Mouse (Mus musculus) myocyte (in vitro differentiated cells): ENCODE data around the gene Cadps. TPM values are rescaled to one million over a fixed set of nuclear protein-coding genes. Genes with fewer than 3 reads are reported as not detected.

Source experiments
- H3K27me3 ChIP-seq: one replicate; pipeline ENCODE4 v1.6.1; 2011; ENCODE audit not compliant: control insufficient read depth, insufficient read depth, insufficient read length
- H3K36me3 ChIP-seq: one replicate; pipeline ENCODE4 v1.6.1; 2011; ENCODE audit not compliant: control insufficient read depth, insufficient read depth
- H3K4me2 ChIP-seq: one replicate; pipeline ENCODE4 v1.6.1; 2011; ENCODE audit warnings: low read depth, control low read depth
- H3K4me3 ChIP-seq: one replicate; pipeline ENCODE4 v1.5.1; 2011; ENCODE audit warnings: mild to moderate bottlenecking, control low read depth, moderate library complexity
- H3K79me2 ChIP-seq: one replicate; pipeline ENCODE4 v1.6.1; 2011; ENCODE audit not compliant: control insufficient read depth, insufficient read depth
- H3ac ChIP-seq: one replicate; pipeline ENCODE4 v1.6.1; 2011; ENCODE audit not compliant: control insufficient read depth, insufficient read length
- CEBPB ChIP-seq: IDR thresholded peaks from 2 replicates; pipeline ENCODE4 v1.6.1; 2011; ENCODE audit warnings: mild to moderate bottlenecking, moderate library complexity; ENCODE audit not compliant: poor library complexity, insufficient read depth, severe bottlenecking
- E2F4 ChIP-seq: IDR thresholded peaks from one replicate; pipeline ENCODE4 v1.6.1; 2011; ENCODE audit warnings: mild to moderate bottlenecking, control low read depth, moderate library complexity; ENCODE audit not compliant: insufficient read depth
- MAX ChIP-seq: IDR thresholded peaks from one replicate; pipeline ENCODE4 v1.6.1; 2011; ENCODE audit warnings: low read depth, mild to moderate bottlenecking, control low read depth
- MYOD1 ChIP-seq, 3 experiments: IDR thresholded peaks; one replicate each; pipeline ENCODE4 v1.6.1; 2011; ENCODE audit warnings: control low read depth in 2 of 3, low read depth in 2 of 3, mild to moderate bottlenecking in 2 of 3, moderate library complexity in 1 of 3; ENCODE audit not compliant: insufficient read length in 2 of 3, control insufficient read depth in 1 of 3
- MYOG ChIP-seq, 3 experiments: IDR thresholded peaks; one replicate each; pipeline ENCODE4 v1.6.1; 2011; ENCODE audit warnings: control low read depth in 2 of 3, low read depth in 2 of 3, mild to moderate bottlenecking in 2 of 3; ENCODE audit not compliant: insufficient read length in 2 of 3, control insufficient read depth in 1 of 3, insufficient read depth in 1 of 3
- POLR2A ChIP-seq: IDR thresholded peaks from one replicate; pipeline ENCODE4 v1.6.1; 2011; ENCODE audit warnings: low read depth, mild to moderate bottlenecking, control low read depth, moderate library complexity; ENCODE audit not compliant: insufficient read length
- POLR2AphosphoS2 ChIP-seq: IDR thresholded peaks from one replicate; pipeline ENCODE4 v1.6.1; 2011; ENCODE audit warnings: low read depth, control low read depth; ENCODE audit not compliant: insufficient read length
- REST ChIP-seq: IDR thresholded peaks from one replicate; pipeline ENCODE4 v1.6.1; 2011; ENCODE audit warnings: mild to moderate bottlenecking, control low read depth, moderate library complexity; ENCODE audit not compliant: insufficient read depth, insufficient read length
- SRF ChIP-seq: IDR thresholded peaks from one replicate; pipeline ENCODE4 v1.6.1; 2011; ENCODE audit warnings: low read depth; ENCODE audit not compliant: control insufficient read depth, insufficient read length
- TCF12 ChIP-seq: IDR thresholded peaks from one replicate; pipeline ENCODE4 v1.6.1; 2011; ENCODE audit warnings: mild to moderate bottlenecking, control low read depth; ENCODE audit not compliant: poor library complexity, insufficient read depth, severe bottlenecking
- TCF3 ChIP-seq: IDR thresholded peaks from one replicate; pipeline ENCODE4 v1.6.1; 2011; ENCODE audit warnings: low read depth, control low read depth; ENCODE audit not compliant: insufficient read length
- USF1 ChIP-seq: IDR thresholded peaks from one replicate; pipeline ENCODE4 v1.6.1; 2011; ENCODE audit warnings: low read depth, mild to moderate bottlenecking, control low read depth, moderate library complexity
- polyA plus RNA-seq: library from polyadenylated mRNA; unstranded; fragments of >200 nt; fragmentation: generic; extraction: Trizol; gene quantifications from one replicate; pipeline ENCODE4 v1.2.1, GENCODE M21; 2012; ENCODE audit warnings: missing spikeins

Gene Cadps
- polyA plus RNA-seq, 1 experiment = not detected

- Histone ChIP-seq H3ac (no peak overlapping the region), H3K4me3 (no peak overlapping the region), H3K4me2 (no peak overlapping the region), H3K27me3 (no peaks in the 10 kb centered on the region), H3K79me2 (no peaks in the 10 kb centered on the region), H3K36me3 (no peaks in the 10 kb centered on the region)
- TF ChIP-seq MYOG (IDR thresholded peaks at IDR 0.05; ENCODE audit: control insufficient read depth in 1 of 3, insufficient read depth in 1 of 3, insufficient read length in 2 of 3, low read depth in 2 of 3) (no peak), MAX (no peak), POLR2AphosphoS2 (no peak), MYOD1 (IDR thresholded peaks at IDR 0.05; ENCODE audit: control insufficient read depth in 1 of 3, insufficient read length in 2 of 3, low read depth in 2 of 3) (no peak)
Measured at GRCm38 (mm10) chr14:12801100-12801499, 21.8 kb downstream of the Cadps start.

DNA sequence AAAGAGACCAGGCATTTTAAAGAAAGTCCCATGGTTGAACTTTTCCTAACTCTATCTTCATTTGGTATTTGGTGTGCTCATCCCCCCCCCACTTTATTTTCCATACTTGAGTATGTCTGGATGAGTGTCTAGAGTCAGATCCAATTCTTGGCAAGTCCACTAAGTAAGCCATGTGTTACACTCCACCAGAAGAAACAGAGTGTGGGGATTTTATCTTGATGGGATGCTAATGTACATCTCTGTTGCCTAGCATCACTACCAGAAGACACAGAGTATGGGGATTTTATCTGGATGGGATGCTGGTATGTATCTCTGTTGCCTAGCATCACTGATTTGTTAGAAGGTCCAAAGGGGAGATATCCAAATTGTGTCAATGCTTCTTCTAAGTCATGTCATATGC lies 24.0 kb downstream of the Cadps start:
- no peaks in the 10 kb centered on the region for H3K79me2 ChIP-seq

GRCm38 (mm10) chr14:12784296-12784695 lies 38.6 kb downstream of the Cadps start:
- no peak overlapping the region for H3ac ChIP-seq
- no peaks in the 10 kb centered on the region for H3K36me3 ChIP-seq
- H3K4me3 ChIP-seq = no peak overlapping the region
- H3K79me2 ChIP-seq = no peaks in the 10 kb centered on the region
- TF ChIP-seq USF1 = no peak
- TF ChIP-seq REST = no peak
- TF ChIP-seq SRF = no peak
- no peak for TF ChIP-seq TCF3
- TF ChIP-seq MYOG (IDR thresholded peaks at IDR 0.05; ENCODE audit: control insufficient read depth in 1 of 3, insufficient read depth in 1 of 3, insufficient read length in 2 of 3, low read depth in 2 of 3) = no peak
- no peak for TF ChIP-seq POLR2A
- no peak for TF ChIP-seq CEBPB
- TF ChIP-seq MAX = no peak
- no peak for TF ChIP-seq POLR2AphosphoS2
- TF ChIP-seq TCF12 = no peak
- no peak overlapping the region for H3K4me2 ChIP-seq
- H3K27me3 ChIP-seq = no peaks in the 10 kb centered on the region

More for the DNA sequence above, 24.0 kb downstream of the Cadps start:
- TF ChIP-seq REST = no peak
- TF ChIP-seq MAX = no peak
- TF ChIP-seq USF1 = no peak
- no peak for TF ChIP-seq TCF3
- TF ChIP-seq MYOG (IDR thresholded peaks at IDR 0.05; ENCODE audit: control insufficient read depth in 1 of 3, insufficient read depth in 1 of 3, insufficient read length in 2 of 3, low read depth in 2 of 3) = no peak
- no peak for TF ChIP-seq MYOD1 (IDR thresholded peaks at IDR 0.05; ENCODE audit: control insufficient read depth in 1 of 3, insufficient read length in 2 of 3, low read depth in 2 of 3)
- no peak for TF ChIP-seq CEBPB
- TF ChIP-seq POLR2A = no peak
- no peak for TF ChIP-seq SRF
- TF ChIP-seq TCF12 = no peak
- no peak for TF ChIP-seq POLR2AphosphoS2
- no peak for TF ChIP-seq E2F4
- H3K27me3 ChIP-seq = no peaks in the 10 kb centered on the region
- no peaks in the 10 kb centered on the region for H3K36me3 ChIP-seq
- no peak overlapping the region for H3K4me3 ChIP-seq
- H3ac ChIP-seq = no peak overlapping the region
- H3K4me2 ChIP-seq = no peak overlapping the region

DNA sequence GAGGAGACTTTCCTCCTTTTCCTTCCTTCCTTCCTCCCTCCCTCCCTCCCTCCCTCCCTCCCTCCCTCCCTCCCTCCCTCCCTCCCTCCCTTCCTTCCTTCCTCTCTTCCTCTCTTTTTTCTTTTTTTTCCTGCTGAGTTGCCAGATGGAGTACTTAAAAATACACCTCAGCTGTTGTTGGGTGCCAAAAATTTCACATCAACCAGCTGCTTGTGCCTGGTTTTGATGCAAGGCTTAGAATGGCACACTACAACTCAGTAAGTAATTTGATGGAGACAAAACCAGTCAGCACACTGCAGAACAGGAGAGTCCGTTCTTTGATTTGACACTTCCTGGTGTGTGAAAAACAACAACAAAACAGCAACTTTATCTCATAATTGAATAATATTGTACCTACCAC lies 42.9 kb downstream of the Cadps start:
- H3K27me3 ChIP-seq = no peaks in the 10 kb centered on the region
- no peak overlapping the region for H3K4me3 ChIP-seq
- TF ChIP-seq TCF12 (no peak), POLR2A (no peak), REST (no peak)
- H3ac ChIP-seq = no peak overlapping the region
- H3K36me3 ChIP-seq = no peaks in the 10 kb centered on the region
- H3K4me2 ChIP-seq = no peak overlapping the region
- H3K79me2 ChIP-seq = no peaks in the 10 kb centered on the region

GRCm38 (mm10) chr14:12777990-12778389 lies 44.9 kb downstream of the Cadps start:
- H3K27me3 ChIP-seq = no peaks in the 10 kb centered on the region

DNA sequence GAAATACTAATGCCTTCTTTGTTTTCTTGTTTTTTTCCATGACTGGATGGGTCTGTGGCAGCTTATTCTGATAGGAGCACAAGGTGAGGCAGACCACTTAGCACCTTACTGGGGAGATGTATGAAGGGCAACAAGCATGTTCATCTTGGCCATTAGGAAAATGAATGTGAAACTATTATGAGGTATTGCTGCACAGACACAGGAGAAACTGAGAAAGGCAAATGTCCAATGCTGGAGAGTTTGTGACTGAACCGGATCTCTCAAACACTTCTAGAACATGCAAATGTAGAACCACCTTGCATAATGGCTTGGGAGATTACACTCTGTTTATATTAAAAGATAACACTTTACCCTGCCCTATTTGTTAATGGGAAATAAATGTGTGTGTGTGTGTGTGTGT lies 54.0 kb downstream of the Cadps start:
- no peak overlapping the region for H3K4me2 ChIP-seq
- H3ac ChIP-seq = no peak overlapping the region
- no peaks in the 10 kb centered on the region for H3K79me2 ChIP-seq
- no peak for TF ChIP-seq REST
- TF ChIP-seq MAX = no peak
- no peak for TF ChIP-seq MYOD1 (IDR thresholded peaks at IDR 0.05; ENCODE audit: control insufficient read depth in 1 of 3, insufficient read length in 2 of 3, low read depth in 2 of 3)
- no peak for TF ChIP-seq MYOG (IDR thresholded peaks at IDR 0.05; ENCODE audit: control insufficient read depth in 1 of 3, insufficient read depth in 1 of 3, insufficient read length in 2 of 3, low read depth in 2 of 3)
- no peak for TF ChIP-seq E2F4
- no peak for TF ChIP-seq USF1
- no peak for TF ChIP-seq TCF12
- no peak for TF ChIP-seq POLR2AphosphoS2
- no peak for TF ChIP-seq POLR2A
- no peak for TF ChIP-seq TCF3
- no peak for TF ChIP-seq SRF
- TF ChIP-seq CEBPB = no peak
- no peaks in the 10 kb centered on the region for H3K27me3 ChIP-seq
- H3K4me3 ChIP-seq = no peak overlapping the region
- no peaks in the 10 kb centered on the region for H3K36me3 ChIP-seq

More at GRCm38 (mm10) chr14:12777990-12778389, 44.9 kb downstream of the Cadps start:
- Histone ChIP-seq H3K36me3 (no peaks in the 10 kb centered on the region), H3K4me3 (no peak overlapping the region), H3K4me2 (no peak overlapping the region), H3ac (no peak overlapping the region), H3K79me2 (no peaks in the 10 kb centered on the region)
- TF ChIP-seq MAX = no peak
- no peak for TF ChIP-seq TCF12
- TF ChIP-seq USF1 = no peak
